Mouse (Mus musculus): ENCODE data around the gene Mboat1. TPM values are rescaled to one million over a fixed set of nuclear protein-coding genes. Genes with fewer than 3 reads are reported as not detected.

Gene Mboat1
- polyA plus RNA-seq, 1 experiment from 2014 or later = 4.3 TPM

- 78% methylated on average over 4 of the region's 4 CpGs for WGBS
- DNase-seq (ENCODE audit: low spot score) = no peak
- no peak overlapping the region for H3K4me3 ChIP-seq
- no peaks in the 10 kb centered on the region for H3K4me1 ChIP-seq
- no peaks in the 10 kb centered on the region; the same call in 1 of the 2 replicates for H3K9me3 ChIP-seq (replicated peaks)
- no peaks in the 10 kb centered on the region for H3K36me3 ChIP-seq
- H3K27me3 ChIP-seq (ENCODE audit: low read depth, poor library complexity, severe bottlenecking) = no peaks in the 10 kb centered on the region
- no peak overlapping the region for H3K27ac ChIP-seq (replicated peaks)
These were observed 23.3 kb downstream of the Mboat1 start for GRCm38 (mm10) chr13:30159626-30160025.

- Histone ChIP-seq H3K9me3 (replicated peaks) (no peaks in the 10 kb centered on the region; the same call in 1 of the 2 replicates), H3K27me3 (ENCODE audit: low read depth, poor library complexity, severe bottlenecking) (no peaks in the 10 kb centered on the region), H3K36me3 (no peaks in the 10 kb centered on the region), H3K4me1 (no peaks in the 10 kb centered on the region), H3K27ac (replicated peaks) (no peak overlapping the region), H3K4me3 (no peak overlapping the region)
- no peak for DNase-seq (ENCODE audit: low spot score)
- WGBS = 97% methylated on average over 2 of the region's 2 CpGs
These were observed 27.2 kb downstream of the Mboat1 start for GRCm38 (mm10) chr13:30163521-30163920.

GRCm38 (mm10) chr13:30166138-30167090 lies 30.1 kb downstream of the Mboat1 start:
- Histone ChIP-seq H3K9me3 (replicated peaks) (no peaks in the 10 kb centered on the region; the same call in 1 of the 2 replicates), H3K27ac (replicated peaks) (no peak overlapping the region), H3K4me3 (no peak overlapping the region), H3K36me3 (no peaks in the 10 kb centered on the region), H3K27me3 (ENCODE audit: low read depth, poor library complexity, severe bottlenecking) (no peaks in the 10 kb centered on the region), H3K4me1 (no peaks in the 10 kb centered on the region)
- DNase-seq (ENCODE audit: low spot score) = no peak
- 78% methylated on average over 13 of the region's 14 CpGs for WGBS

GRCm38 (mm10) chr13:30167499-30167898 lies 31.2 kb downstream of the Mboat1 start:
- H3K36me3 ChIP-seq = no peaks in the 10 kb centered on the region
- H3K27ac ChIP-seq (replicated peaks) = no peak overlapping the region
- H3K9me3 ChIP-seq (replicated peaks) = no peaks in the 10 kb centered on the region; the same call in 1 of the 2 replicates
- no peak for DNase-seq (ENCODE audit: low spot score)
- no peak overlapping the region for H3K4me3 ChIP-seq
- no peaks in the 10 kb centered on the region for H3K4me1 ChIP-seq
- no peaks in the 10 kb centered on the region for H3K27me3 ChIP-seq (ENCODE audit: low read depth, poor library complexity, severe bottlenecking)
- 89% methylated on average over 4 of the region's 4 CpGs for WGBS

GRCm38 (mm10) chr13:30168803-30169202 lies 32.5 kb downstream of the Mboat1 start:
- 79% methylated on average over 4 of the region's 4 CpGs for WGBS
- no peak for DNase-seq (ENCODE audit: low spot score)
- no peaks in the 10 kb centered on the region for H3K4me1 ChIP-seq
- no peak overlapping the region for H3K27ac ChIP-seq (replicated peaks)
- H3K9me3 ChIP-seq (replicated peaks) = no peaks in the 10 kb centered on the region
- H3K4me3 ChIP-seq = no peak overlapping the region
- H3K27me3 ChIP-seq (ENCODE audit: low read depth, poor library complexity, severe bottlenecking) = no peaks in the 10 kb centered on the region
- H3K36me3 ChIP-seq = no peaks in the 10 kb centered on the region

- no peaks in the 10 kb centered on the region for H3K36me3 ChIP-seq
- no peaks in the 10 kb centered on the region for H3K4me1 ChIP-seq
- H3K27me3 ChIP-seq (ENCODE audit: low read depth, poor library complexity, severe bottlenecking) = no peaks in the 10 kb centered on the region
- H3K4me3 ChIP-seq = no peak overlapping the region
- no peaks in the 10 kb centered on the region for H3K9me3 ChIP-seq (replicated peaks)
- no peak for DNase-seq (ENCODE audit: low spot score)
- 87% methylated on average over 6 of the region's 6 CpGs for WGBS
- H3K27ac ChIP-seq (replicated peaks) = no peak overlapping the region
These were observed 33.8 kb downstream of the Mboat1 start for GRCm38 (mm10) chr13:30170061-30170460.

- Histone ChIP-seq H3K36me3 (no peaks in the 10 kb centered on the region), H3K4me3 (no peak overlapping the region), H3K27ac (replicated peaks) (no peak overlapping the region), H3K27me3 (ENCODE audit: low read depth, poor library complexity, severe bottlenecking) (no peaks in the 10 kb centered on the region), H3K9me3 (replicated peaks) (no peaks in the 10 kb centered on the region), H3K4me1 (no peaks in the 10 kb centered on the region)
- WGBS = 84% methylated on average over 4 of the region's 4 CpGs
- DNase-seq (ENCODE audit: low spot score) = no peak
These were observed 38.3 kb downstream of the Mboat1 start for GRCm38 (mm10) chr13:30174586-30174985.

GRCm38 (mm10) chr13:30177356-30177755 lies 41.1 kb downstream of the Mboat1 start:
- no peak for DNase-seq (ENCODE audit: low spot score)
- Histone ChIP-seq H3K27me3 (ENCODE audit: low read depth, poor library complexity, severe bottlenecking) (no peaks in the 10 kb centered on the region), H3K36me3 (no peaks in the 10 kb centered on the region), H3K4me1 (no peaks in the 10 kb centered on the region), H3K27ac (replicated peaks) (no peak overlapping the region), H3K9me3 (replicated peaks) (no peaks in the 10 kb centered on the region), H3K4me3 (no peak overlapping the region)
- 85% methylated on average over 6 of the region's 6 CpGs for WGBS

GRCm38 (mm10) chr13:30185549-30185948 lies 49.3 kb downstream of the Mboat1 start:
- Histone ChIP-seq H3K27ac (replicated peaks) (no peak overlapping the region), H3K4me1 (peaks cover 13% of the 10 kb centered on the region), H3K27me3 (ENCODE audit: low read depth, poor library complexity, severe bottlenecking) (no peaks in the 10 kb centered on the region), H3K36me3 (no peaks in the 10 kb centered on the region), H3K9me3 (replicated peaks) (no peaks in the 10 kb centered on the region), H3K4me3 (no peak overlapping the region)
- 62% methylated on average over 6 of the region's 6 CpGs for WGBS
- DNase-seq (ENCODE audit: low spot score) = no peak

- no peak for DNase-seq (ENCODE audit: low spot score)
- WGBS = 49% methylated on average over 6 of the region's 6 CpGs
- no peaks in the 10 kb centered on the region for H3K36me3 ChIP-seq
- H3K27me3 ChIP-seq (ENCODE audit: low read depth, poor library complexity, severe bottlenecking) = no peaks in the 10 kb centered on the region
- peak overlapping the region; percentile 33; the same call in 1 of the 2 replicates for H3K27ac ChIP-seq (replicated peaks)
- H3K4me1 ChIP-seq = peaks cover 13% of the 10 kb centered on the region
- no peak overlapping the region for H3K4me3 ChIP-seq
- no peaks in the 10 kb centered on the region for H3K9me3 ChIP-seq (replicated peaks)
These were observed 49.7 kb downstream of the Mboat1 start for GRCm38 (mm10) chr13:30185959-30186358.

- Histone ChIP-seq H3K9me3 (replicated peaks) (no peaks in the 10 kb centered on the region), H3K4me3 (no peak overlapping the region), H3K36me3 (no peaks in the 10 kb centered on the region), H3K27me3 (ENCODE audit: low read depth, poor library complexity, severe bottlenecking) (no peaks in the 10 kb centered on the region), H3K4me1 (peaks cover 13% of the 10 kb centered on the region), H3K27ac (replicated peaks) (peak overlapping the region; percentile 23; the same call in 1 of the 2 replicates)
- no peak for DNase-seq (ENCODE audit: low spot score)
- WGBS = 74% methylated on average over 8 of the region's 8 CpGs
These were observed 50.2 kb downstream of the Mboat1 start for GRCm38 (mm10) chr13:30186456-30186855.

GRCm38 (mm10) chr13:30192031-30192716 lies 55.9 kb downstream of the Mboat1 start:
- Histone ChIP-seq H3K4me1 (no peaks in the 10 kb centered on the region), H3K27me3 (ENCODE audit: low read depth, poor library complexity, severe bottlenecking) (no peaks in the 10 kb centered on the region), H3K9me3 (replicated peaks) (no peaks in the 10 kb centered on the region), H3K27ac (replicated peaks) (no peak overlapping the region), H3K4me3 (no peak overlapping the region), H3K36me3 (no peaks in the 10 kb centered on the region)
- 80% methylated on average over 3 of the region's 3 CpGs for WGBS
- no peak for DNase-seq (ENCODE audit: low spot score)

- no peaks in the 10 kb centered on the region for H3K36me3 ChIP-seq
- 75% methylated on average over 4 of the region's 4 CpGs for WGBS
- H3K27me3 ChIP-seq (ENCODE audit: low read depth, poor library complexity, severe bottlenecking) = no peaks in the 10 kb centered on the region
- no peak for DNase-seq (ENCODE audit: low spot score)
- no peaks in the 10 kb centered on the region for H3K9me3 ChIP-seq (replicated peaks)
- no peak overlapping the region for H3K4me3 ChIP-seq
- no peak overlapping the region for H3K27ac ChIP-seq (replicated peaks)
- H3K4me1 ChIP-seq = no peaks in the 10 kb centered on the region
These were observed 57.1 kb downstream of the Mboat1 start for GRCm38 (mm10) chr13:30193363-30193762.

Measured in midbrain, embryonic 10.5 days (tissue).